Comparison of ENCODE assay signal across 21 mouse cellular contexts in the genomic region with DNA sequence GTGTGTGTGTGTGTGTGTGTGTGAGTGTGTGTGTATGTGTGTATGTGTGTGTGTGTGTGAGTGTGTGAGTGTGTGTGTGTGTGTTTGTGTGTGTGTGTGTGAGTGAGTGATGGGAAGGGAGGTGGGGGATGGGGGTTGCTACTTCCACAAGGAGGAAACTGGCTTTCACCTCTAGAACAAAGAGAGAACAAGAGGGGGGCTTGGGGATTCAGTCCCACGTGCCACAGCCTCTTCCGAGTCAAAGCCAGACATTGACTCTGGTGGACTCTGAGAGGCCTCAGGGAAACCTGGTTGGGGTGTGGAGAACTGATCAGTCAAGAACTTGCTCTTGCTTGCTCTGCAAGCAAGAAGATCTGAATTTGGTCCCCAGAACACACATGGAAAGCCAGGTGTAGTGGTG.
DNase-seq lines count a peak whose midpoint lies in the region; ATAC-seq lines count a peak whose summit lies in the region.
"Had no signal": no experiment of that assay in that cellular context is flagged by ENCODE, and none has a peak within 500 bp of the region (broad histone marks: within the 10 kb centered on the region; RNA-seq: fewer than 3 reads in every experiment).

No protein-coding gene starts in this region.

- H3K4me1 ChIP-seq in neural tube, embryonic 14.5 days (ENCODE audit: control insufficient read depth, insufficient read depth, low read length) = peaks cover 16% of the 10 kb centered on the region; the same call in 1 of the 2 replicates
- peaks cover 29% of the 10 kb centered on the region for H3K4me1 ChIP-seq in neural tube, embryonic 15.5 days
- H3K4me1 ChIP-seq in hindbrain, embryonic 15.5 days (replicated peaks) = peaks cover 15% of the 10 kb centered on the region
- H3K4me1 ChIP-seq: intestine, embryonic 15.5 days; liver, embryonic 15.5 days; megakaryocyte, embryonic 14.5 days had no signal

- H3K4me3 ChIP-seq in neural tube, embryonic 14.5 days (ENCODE audit: low read depth, low read length) = no peak overlapping the region
- H3K4me3 ChIP-seq in neural tube, embryonic 15.5 days (replicated peaks) = no peak overlapping the region
- no peak overlapping the region for H3K4me3 ChIP-seq in hindbrain, embryonic 15.5 days
- H3K4me3 ChIP-seq: erythroblast, embryonic 14.5 days; intestine, embryonic 15.5 days; layer of hippocampus, adult 2 months; liver, embryonic 15.5 days; megakaryocyte, embryonic 14.5 days; myocyte had no signal

- WGBS in neural tube, embryonic 14.5 days = 20% methylated on average over 2 of the region's 2 CpGs
- WGBS in neural tube, embryonic 15.5 days = 21% methylated on average over 2 of the region's 2 CpGs
- WGBS in hindbrain, embryonic 15.5 days = 22% methylated on average over 2 of the region's 2 CpGs

- no peak for ATAC-seq in neural tube, embryonic 14.5 days (ENCODE audit: low read depth)
- ATAC-seq in neural tube, embryonic 15.5 days (ENCODE audit: low FRiP score) = no peak
- no peak for ATAC-seq in hindbrain, embryonic 15.5 days (ENCODE audit: low FRiP score, low read depth)
- ATAC-seq: intestine, embryonic 15.5 days; lung, postnatal 0 days had no signal

- H3K36me3 ChIP-seq in neural tube, embryonic 14.5 days (ENCODE audit: control insufficient read depth, insufficient read depth, low read length) = no peaks in the 10 kb centered on the region
- H3K36me3 ChIP-seq in neural tube, embryonic 15.5 days = no peaks in the 10 kb centered on the region
- H3K36me3 ChIP-seq in hindbrain, embryonic 15.5 days = no peaks in the 10 kb centered on the region
- H3K36me3 ChIP-seq: intestine, embryonic 15.5 days; liver, embryonic 15.5 days had no signal

- H3K27ac ChIP-seq in neural tube, embryonic 14.5 days (ENCODE audit: low read depth, low read length) = peak overlapping the region; percentile 22; the same call in 1 of the 2 replicates
- H3K27ac ChIP-seq in neural tube, embryonic 15.5 days (replicated peaks) = no peak overlapping the region; the same call in 1 of the 2 replicates
- 0 out of 2 replicates have a peak overlapping the region, but pooled peaks have one; percentile 34 for H3K27ac ChIP-seq in hindbrain, embryonic 15.5 days (replicated peaks)
- H3K27ac ChIP-seq: intestine, embryonic 15.5 days; kidney, postnatal 0 days; layer of hippocampus, adult 2 months; liver, embryonic 15.5 days had no signal

- no peak overlapping the region for H3K4me2 ChIP-seq in neural tube, embryonic 14.5 days (ENCODE audit: low read depth, low read length)
- H3K4me2 ChIP-seq in neural tube, embryonic 15.5 days = no peak overlapping the region
- no peak overlapping the region for H3K4me2 ChIP-seq in hindbrain, embryonic 15.5 days
- H3K4me2 ChIP-seq: heart, embryonic 11.5 days; intestine, embryonic 15.5 days; liver, embryonic 15.5 days had no signal

- no peak overlapping the region for H3K9ac ChIP-seq in neural tube, embryonic 14.5 days (replicated peaks; ENCODE audit: low read depth, low read length)
- no peak overlapping the region for H3K9ac ChIP-seq in neural tube, embryonic 15.5 days (replicated peaks)
- H3K9ac ChIP-seq in hindbrain, embryonic 15.5 days = no peak overlapping the region
- H3K9ac ChIP-seq: intestine, embryonic 15.5 days; liver, embryonic 15.5 days had no signal

- peak; percentile 11 for DNase-seq in embryo, embryonic 9.5 days (ENCODE audit: extremely low spot score)
- DNase-seq in embryo, embryonic 10 days (ENCODE audit: low spot score) = no peak
- DNase-seq in yolk sac, embryonic 10.5 days (ENCODE audit: low spot score) = no peak
- DNase-seq in lung, postnatal 14 days = no peak
- no peak for DNase-seq in right cerebral cortex, postnatal 10 days (ENCODE audit: low spot score in 2 of 2)
- DNase-seq: cerebellum, adult 9-10 months; heart, postnatal 14 days; right cerebral cortex, postnatal 25 days; thymus, postnatal 14 days had no signal

- no peaks in the 10 kb centered on the region for H3K9me3 ChIP-seq in neural tube, embryonic 14.5 days (ENCODE audit: control insufficient read depth, low read length)
- H3K9me3 ChIP-seq in neural tube, embryonic 15.5 days (replicated peaks) = 0 out of 2 replicates have a peak, but pooled peaks cover 3% of the 10 kb centered on the region
- no peaks in the 10 kb centered on the region for H3K9me3 ChIP-seq in hindbrain, embryonic 15.5 days
- H3K9me3 ChIP-seq: intestine, embryonic 15.5 days; liver, embryonic 15.5 days had no signal

- no peaks in the 10 kb centered on the region for H3K27me3 ChIP-seq in neural tube, embryonic 14.5 days (ENCODE audit: control insufficient read depth, insufficient read depth, low read length)
- no peaks in the 10 kb centered on the region for H3K27me3 ChIP-seq in neural tube, embryonic 15.5 days (replicated peaks)
- no peaks in the 10 kb centered on the region for H3K27me3 ChIP-seq in hindbrain, embryonic 15.5 days
- H3K27me3 ChIP-seq: intestine, embryonic 15.5 days; liver, embryonic 15.5 days had no signal
